In genomic region chr6:83210495-83210894, GRCm38 (mm10) we compare ENCODE assay signal across 22 mouse cellular contexts. TPM values are rescaled to one million over a fixed set of nuclear protein-coding genes. Genes with fewer than 3 reads are reported as not detected.
DNase-seq lines count a peak whose midpoint lies in the region; ATAC-seq and TF ChIP-seq lines count a peak whose summit lies in the region.
"Had no signal": no experiment of that assay in that cellular context is flagged by ENCODE, and none has a peak within 500 bp of the region (broad histone marks: within the 10 kb centered on the region; RNA-seq: fewer than 3 reads in every experiment).

No protein-coding gene starts in this region.

- H3K27ac ChIP-seq in hindbrain, embryonic 14.5 days: no peak overlapping the region
- no peak overlapping the region for H3K27ac ChIP-seq in hindbrain, embryonic 12.5 days
- no peak overlapping the region for H3K27ac ChIP-seq in lung, embryonic 16.5 days (ENCODE audit: low read length)
- H3K27ac ChIP-seq in stomach, embryonic 14.5 days (ENCODE audit: low read length): 0 out of 2 replicates have a peak overlapping the region, but pooled peaks have one; percentile 10
- H3K27ac ChIP-seq in stomach, postnatal 0 days (replicated peaks): no peak overlapping the region
- H3K27ac ChIP-seq in stomach, embryonic 15.5 days: no peak overlapping the region; the same call in 1 of the 2 replicates
- H3K27ac ChIP-seq: embryonic facial prominence, embryonic 13.5 days; forebrain, embryonic 13.5 days; limb, embryonic 15.5 days; liver, embryonic 14.5 days; neural tube, embryonic 12.5 days had no signal

- no peak overlapping the region for H3K9ac ChIP-seq in hindbrain, embryonic 14.5 days
- H3K9ac ChIP-seq in hindbrain, embryonic 12.5 days: no peak overlapping the region
- H3K9ac ChIP-seq in lung, embryonic 16.5 days (ENCODE audit: low read length): no peak overlapping the region
- no peak overlapping the region for H3K9ac ChIP-seq in stomach, embryonic 14.5 days (replicated peaks; ENCODE audit: low read depth, low read length)
- H3K9ac ChIP-seq in stomach, postnatal 0 days (ENCODE audit: low read length): no peak overlapping the region
- H3K9ac ChIP-seq in stomach, embryonic 15.5 days: no peak overlapping the region
- H3K9ac ChIP-seq: embryonic facial prominence, embryonic 13.5 days; forebrain, embryonic 13.5 days; limb, embryonic 15.5 days; liver, embryonic 14.5 days; neural tube, embryonic 12.5 days had no signal

- H3K4me1 ChIP-seq in hindbrain, embryonic 14.5 days (replicated peaks; ENCODE audit: control insufficient read depth, insufficient read depth, low read length): no peaks in the 10 kb centered on the region; the same call in 1 of the 2 replicates
- peaks cover 23% of the 10 kb centered on the region for H3K4me1 ChIP-seq in hindbrain, embryonic 12.5 days
- peaks cover 2% of the 10 kb centered on the region; the same call in 1 of the 2 replicates for H3K4me1 ChIP-seq in lung, embryonic 16.5 days (replicated peaks; ENCODE audit: control insufficient read depth, insufficient read depth, low read length)
- H3K4me1 ChIP-seq in stomach, embryonic 14.5 days (ENCODE audit: control insufficient read depth, insufficient read depth, low read length): peaks cover 11% of the 10 kb centered on the region; the same call in 1 of the 2 replicates
- H3K4me1 ChIP-seq in stomach, postnatal 0 days (replicated peaks; ENCODE audit: control insufficient read depth, insufficient read depth): no peaks in the 10 kb centered on the region
- H3K4me1 ChIP-seq in stomach, embryonic 15.5 days: 0 out of 2 replicates have a peak, but pooled peaks cover 10% of the 10 kb centered on the region

- TF ChIP-seq CTCF in stomach, postnatal 0 days (IDR thresholded peaks at IDR 0.05; ENCODE audit: low read depth): no peak

- H3K4me3 ChIP-seq in hindbrain, embryonic 14.5 days (replicated peaks; ENCODE audit: low read length): no peak overlapping the region
- no peak overlapping the region for H3K4me3 ChIP-seq in hindbrain, embryonic 12.5 days
- no peak overlapping the region for H3K4me3 ChIP-seq in lung, embryonic 16.5 days (ENCODE audit: low read length)
- H3K4me3 ChIP-seq in stomach, embryonic 14.5 days (ENCODE audit: low read depth, low read length): no peak overlapping the region
- H3K4me3 ChIP-seq in stomach, postnatal 0 days (ENCODE audit: low read depth, low read length): no peak overlapping the region
- H3K4me3 ChIP-seq in stomach, embryonic 15.5 days (replicated peaks): no peak overlapping the region
- H3K4me3 ChIP-seq: embryonic facial prominence, embryonic 13.5 days; forebrain, embryonic 13.5 days; limb, embryonic 15.5 days; megakaryocyte, embryonic 14.5 days; neural tube, embryonic 12.5 days had no signal

- H3K9me3 ChIP-seq in hindbrain, embryonic 14.5 days (ENCODE audit: control insufficient read depth, low read length): no peaks in the 10 kb centered on the region
- no peaks in the 10 kb centered on the region for H3K9me3 ChIP-seq in hindbrain, embryonic 12.5 days (replicated peaks)
- no peaks in the 10 kb centered on the region for H3K9me3 ChIP-seq in lung, embryonic 16.5 days (ENCODE audit: control insufficient read depth, low read length)
- no peaks in the 10 kb centered on the region for H3K9me3 ChIP-seq in stomach, embryonic 14.5 days (ENCODE audit: control insufficient read depth, low read depth, low read length)
- no peaks in the 10 kb centered on the region for H3K9me3 ChIP-seq in stomach, postnatal 0 days (ENCODE audit: control insufficient read depth, low read length)
- no peaks in the 10 kb centered on the region for H3K9me3 ChIP-seq in stomach, embryonic 15.5 days
- H3K9me3 ChIP-seq: embryonic facial prominence, embryonic 13.5 days; forebrain, embryonic 13.5 days; G1E; limb, embryonic 15.5 days; neural tube, embryonic 12.5 days had no signal

- H3K27me3 ChIP-seq in hindbrain, embryonic 14.5 days (ENCODE audit: control insufficient read depth, insufficient read depth, low read length): no peaks in the 10 kb centered on the region
- H3K27me3 ChIP-seq in hindbrain, embryonic 12.5 days: no peaks in the 10 kb centered on the region
- no peaks in the 10 kb centered on the region for H3K27me3 ChIP-seq in lung, embryonic 16.5 days (ENCODE audit: control insufficient read depth, insufficient read depth, low read depth, low read length)
- no peaks in the 10 kb centered on the region for H3K27me3 ChIP-seq in stomach, embryonic 14.5 days (ENCODE audit: control insufficient read depth, insufficient read depth, low read length)
- H3K27me3 ChIP-seq in stomach, postnatal 0 days (ENCODE audit: control insufficient read depth, insufficient read depth, low read length): no peaks in the 10 kb centered on the region
- H3K27me3 ChIP-seq in stomach, embryonic 15.5 days (replicated peaks): no peaks in the 10 kb centered on the region
- H3K27me3 ChIP-seq: embryonic facial prominence, embryonic 13.5 days; forebrain, embryonic 13.5 days; limb, embryonic 15.5 days; neural tube, embryonic 12.5 days had no signal

- H3K4me2 ChIP-seq in hindbrain, embryonic 14.5 days (replicated peaks): no peak overlapping the region
- H3K4me2 ChIP-seq in hindbrain, embryonic 12.5 days (replicated peaks): no peak overlapping the region
- H3K4me2 ChIP-seq in lung, embryonic 16.5 days (ENCODE audit: low read depth, low read length): no peak overlapping the region
- H3K4me2 ChIP-seq in stomach, embryonic 14.5 days (replicated peaks; ENCODE audit: low read depth, low read length): no peak overlapping the region
- H3K4me2 ChIP-seq in stomach, postnatal 0 days (replicated peaks; ENCODE audit: low read depth): no peak overlapping the region
- H3K4me2 ChIP-seq in stomach, embryonic 15.5 days: no peak overlapping the region
- H3K4me2 ChIP-seq: embryonic facial prominence, embryonic 13.5 days; forebrain, embryonic 13.5 days; heart, embryonic 11.5 days; limb, embryonic 15.5 days; neural tube, embryonic 12.5 days had no signal

- TF ChIP-seq EP300 in stomach, postnatal 0 days (optimal IDR thresholded peaks at IDR 0.05): no peak

- H3K36me3 ChIP-seq in hindbrain, embryonic 14.5 days (replicated peaks; ENCODE audit: control insufficient read depth, insufficient read depth): no peaks in the 10 kb centered on the region
- no peaks in the 10 kb centered on the region for H3K36me3 ChIP-seq in hindbrain, embryonic 12.5 days
- H3K36me3 ChIP-seq in lung, embryonic 16.5 days (ENCODE audit: control insufficient read depth, insufficient read depth, low read length): no peaks in the 10 kb centered on the region
- H3K36me3 ChIP-seq in stomach, embryonic 14.5 days (ENCODE audit: control insufficient read depth, insufficient read depth, low read length): no peaks in the 10 kb centered on the region
- no peaks in the 10 kb centered on the region for H3K36me3 ChIP-seq in stomach, postnatal 0 days (ENCODE audit: control insufficient read depth, insufficient read depth, low read length)
- H3K36me3 ChIP-seq in stomach, embryonic 15.5 days: no peaks in the 10 kb centered on the region
- H3K36me3 ChIP-seq: embryonic facial prominence, embryonic 13.5 days; G1E; limb, embryonic 15.5 days; neural tube, embryonic 12.5 days had no signal

- DNase-seq in hindbrain, embryonic 14.5 days (ENCODE audit: low spot score): no peak
- DNase-seq in lung, postnatal 14 days: no peak
- DNase-seq in stomach, postnatal 0 days (ENCODE audit: low spot score): no peak
- DNase-seq: adrenal gland, adult 2 months; B cell, adult 2 months; cerebellum, adult 11-12 months; cerebellum, postnatal 10 days; layer of hippocampus, adult 9-11 months had no signal

- WGBS in hindbrain, embryonic 14.5 days: 45% methylated on average over 2 of the region's 2 CpGs
- WGBS in hindbrain, embryonic 12.5 days: 45% methylated on average over 2 of the region's 2 CpGs
- WGBS in lung, embryonic 16.5 days: 24% methylated on average over 2 of the region's 2 CpGs
- WGBS in stomach, embryonic 14.5 days: 8% methylated on average over 2 of the region's 2 CpGs
- 11% methylated on average over 2 of the region's 2 CpGs for WGBS in stomach, postnatal 0 days
- WGBS in stomach, embryonic 15.5 days: 24% methylated on average over 2 of the region's 2 CpGs

- ATAC-seq in hindbrain, embryonic 14.5 days (ENCODE audit: low FRiP score): peak; percentile 29; the same call in 1 of the 2 replicates
- no peak for ATAC-seq in hindbrain, embryonic 12.5 days (ENCODE audit: low FRiP score)
- peak; percentile 43; the same call in 1 of the 2 replicates for ATAC-seq in lung, embryonic 16.5 days (ENCODE audit: low read depth)
- 0 out of 2 replicates have a peak, but pooled peaks have one; percentile 20 for ATAC-seq in stomach, embryonic 14.5 days (ENCODE audit: insufficient number of reproducible peaks, insufficient read depth, low FRiP score, low read depth)
- no peak for ATAC-seq in stomach, postnatal 0 days (ENCODE audit: low FRiP score, low TSS enrichment)
- peak; percentile 25; the same call in 1 of the 2 replicates for ATAC-seq in stomach, embryonic 15.5 days (ENCODE audit: insufficient read depth, low FRiP score, low read depth)
- ATAC-seq: forebrain, embryonic 13.5 days; intestine, postnatal 0 days; lung, postnatal 0 days had no signal

RNA-seq across cellular contexts. Expression of gene Slc4a5, which starts 9.1 kb away (rescaled TPM):
- 3.5 and 4.8 TPM in 2 replicates for polyA plus RNA-seq in hindbrain, embryonic 14.5 days (2014; fragmentation: Nextera tagmentation; extraction: Ambion mirVana)
- 5.0 and 6.1 TPM in 2 replicates for polyA plus RNA-seq in hindbrain, embryonic 12.5 days (2016; fragmentation: Nextera tagmentation; extraction: Ambion mirVana)
- 2.1 and 3.1 TPM in 2 replicates for polyA plus RNA-seq in lung, embryonic 16.5 days (2015; fragmentation: Nextera tagmentation; extraction: Ambion mirVana)
- 0.34 and 0.38 TPM in 2 replicates for polyA plus RNA-seq in stomach, embryonic 14.5 days (2014; fragmentation: Nextera tagmentation; extraction: Ambion mirVana)
- 0.08 and 0.18 TPM in 2 replicates for polyA plus RNA-seq in stomach, postnatal 0 days (2015; fragmentation: Nextera tagmentation; extraction: Ambion mirVana)
- polyA plus RNA-seq in stomach, embryonic 15.5 days (2015; fragmentation: Nextera tagmentation; extraction: Ambion mirVana): 0.26 and 0.40 TPM in 2 replicates
- polyA plus RNA-seq: G1E had no signal

RNA-seq across cellular contexts. Expression of gene Dctn1, which starts 44.8 kb away (rescaled TPM):
- 147 and 155 TPM in 2 replicates for polyA plus RNA-seq in hindbrain, embryonic 14.5 days (2014; fragmentation: Nextera tagmentation; extraction: Ambion mirVana)
- polyA plus RNA-seq in hindbrain, embryonic 12.5 days (2016; fragmentation: Nextera tagmentation; extraction: Ambion mirVana): 158 and 168 TPM in 2 replicates
- polyA plus RNA-seq in lung, embryonic 16.5 days (2015; fragmentation: Nextera tagmentation; extraction: Ambion mirVana): 94.5 and 95.6 TPM in 2 replicates
- 70.4 and 73.9 TPM in 2 replicates for polyA plus RNA-seq in stomach, embryonic 14.5 days (2014; fragmentation: Nextera tagmentation; extraction: Ambion mirVana)
- polyA plus RNA-seq in stomach, postnatal 0 days (2015; fragmentation: Nextera tagmentation; extraction: Ambion mirVana): 42.9 and 43.5 TPM in 2 replicates
- polyA plus RNA-seq in stomach, embryonic 15.5 days (2015; fragmentation: Nextera tagmentation; extraction: Ambion mirVana): 84.7 and 86.1 TPM in 2 replicates

RNA-seq across cellular contexts. Expression of gene 1700003E16Rik, which starts 54.3 kb away (rescaled TPM):
- 7.1 and 7.5 TPM in 2 replicates for polyA plus RNA-seq in hindbrain, embryonic 14.5 days (2014; fragmentation: Nextera tagmentation; extraction: Ambion mirVana)
- polyA plus RNA-seq in hindbrain, embryonic 12.5 days (2016; fragmentation: Nextera tagmentation; extraction: Ambion mirVana): 4.4 and 5.2 TPM in 2 replicates
- 11.9 and 15.3 TPM in 2 replicates for polyA plus RNA-seq in lung, embryonic 16.5 days (2015; fragmentation: Nextera tagmentation; extraction: Ambion mirVana)
- 0.77 and 1.2 TPM in 2 replicates for polyA plus RNA-seq in stomach, embryonic 14.5 days (2014; fragmentation: Nextera tagmentation; extraction: Ambion mirVana)
- polyA plus RNA-seq in stomach, postnatal 0 days (2015; fragmentation: Nextera tagmentation; extraction: Ambion mirVana): 1.1 TPM in 2 replicates
- polyA plus RNA-seq in stomach, embryonic 15.5 days (2015; fragmentation: Nextera tagmentation; extraction: Ambion mirVana): 2.3 and 2.7 TPM in 2 replicates
- polyA plus RNA-seq: G1E had no signal

RNA-seq across cellular contexts. Expression of gene Wdr54, which starts 54.3 kb away (rescaled TPM):
- 17.8 and 18.0 TPM in 2 replicates for polyA plus RNA-seq in hindbrain, embryonic 14.5 days (2014; fragmentation: Nextera tagmentation; extraction: Ambion mirVana)
- polyA plus RNA-seq in hindbrain, embryonic 12.5 days (2016; fragmentation: Nextera tagmentation; extraction: Ambion mirVana): 11.2 and 11.5 TPM in 2 replicates
- polyA plus RNA-seq in lung, embryonic 16.5 days (2015; fragmentation: Nextera tagmentation; extraction: Ambion mirVana): 7.2 and 7.6 TPM in 2 replicates
- 5.3 and 5.8 TPM in 2 replicates for polyA plus RNA-seq in stomach, embryonic 14.5 days (2014; fragmentation: Nextera tagmentation; extraction: Ambion mirVana)
- polyA plus RNA-seq in stomach, postnatal 0 days (2015; fragmentation: Nextera tagmentation; extraction: Ambion mirVana): 1.6 and 1.7 TPM in 2 replicates
- polyA plus RNA-seq in stomach, embryonic 15.5 days (2015; fragmentation: Nextera tagmentation; extraction: Ambion mirVana): 3.6 and 5.1 TPM in 2 replicates
- polyA plus RNA-seq: G1E had no signal

Comparison
In these comparisons a context has a peak if more than half of its experiments do, and no peak if none do; other contexts are left out.
1. ATAC-seq: peak in hindbrain, embryonic 14.5 days (single experiment), lung, embryonic 16.5 days (single experiment), stomach, embryonic 14.5 days (single experiment) and stomach, embryonic 15.5 days (single experiment); none in hindbrain, embryonic 12.5 days (single experiment) and stomach, postnatal 0 days (single experiment).